In the genomic region with DNA sequence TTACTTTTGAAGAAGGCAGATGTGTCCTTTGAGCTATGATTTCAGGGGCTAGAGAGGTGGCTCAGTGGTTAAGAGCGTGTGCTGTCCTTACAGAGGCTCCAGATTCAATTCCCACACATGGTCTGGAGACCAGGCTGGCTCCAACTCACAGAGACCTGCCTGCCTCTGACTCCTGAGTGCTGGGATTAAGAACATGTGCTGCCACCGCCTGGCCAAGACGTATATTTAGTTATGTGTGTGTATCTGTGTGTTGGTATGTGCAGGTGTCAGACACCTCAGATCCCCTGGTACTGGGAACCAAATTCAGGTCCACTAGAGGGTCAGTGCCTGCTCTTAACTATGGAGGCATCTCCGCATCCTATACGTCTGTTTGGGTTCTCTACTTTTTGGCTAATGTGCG, we compare ENCODE assay signal across 25 mouse cellular contexts. TPM values are rescaled to one million over a fixed set of nuclear protein-coding genes. Genes with fewer than 3 reads are reported as not detected.
DNase-seq lines count a peak whose midpoint lies in the region; ATAC-seq and TF ChIP-seq lines count a peak whose summit lies in the region.
"Had no signal": no experiment of that assay in that cellular context is flagged by ENCODE, and none has a peak within 500 bp of the region (broad histone marks: within the 10 kb centered on the region; RNA-seq: fewer than 3 reads in every experiment).

No protein-coding gene starts in this region.

- DNase-seq in ES-CJ7 (ENCODE audit: low read depth, low spot score), result peak; percentile 69
- DNase-seq in Patski (ENCODE audit: low read depth, low spot score), result no peak
- peak; percentile 72 for DNase-seq in ZHBTc4 (ENCODE audit: low read depth, low spot score)
- no peak for DNase-seq in midbrain, embryonic 11.5 days (ENCODE audit: low spot score, missing footprints)
- no peak for DNase-seq in retina, embryonic 14.5 days (ENCODE audit: low spot score)
- DNase-seq in urinary bladder, adult 18-20 months (ENCODE audit: low spot score in 2 of 2), result no peak
- DNase-seq: adrenal gland, adult 2 months; adrenal gland, postnatal 10 days; adrenal gland, postnatal 25 days; B cell, adult 2 months; cerebellum, adult 11 months; cerebellum, adult 2 months; cerebellum, adult 9-10 months; cerebellum, postnatal 10 days; cerebellum, postnatal 25 days had no signal

- no peak overlapping the region for H3K4me3 ChIP-seq in E14TG2a.4 (replicated peaks; ENCODE audit: low read length)
- no peak overlapping the region for H3K4me3 ChIP-seq in liver, embryonic 12.5 days
- no peak overlapping the region for H3K4me3 ChIP-seq in midbrain, embryonic 11.5 days (ENCODE audit: low read depth, low read length)
- H3K4me3 ChIP-seq: embryonic facial prominence, embryonic 13.5 days; embryonic facial prominence, embryonic 15.5 days; erythroblast, embryonic 14.5 days; forebrain, embryonic 10.5 days; forebrain, embryonic 12.5 days had no signal

- H3K36me3 ChIP-seq in E14TG2a.4 (ENCODE audit: insufficient read depth, low read length), result no peaks in the 10 kb centered on the region
- no peaks in the 10 kb centered on the region for H3K36me3 ChIP-seq in liver, embryonic 12.5 days
- H3K36me3 ChIP-seq in midbrain, embryonic 11.5 days (ENCODE audit: control insufficient read depth, insufficient read depth, low read length), result no peaks in the 10 kb centered on the region
- H3K36me3 ChIP-seq: embryonic facial prominence, embryonic 13.5 days; embryonic facial prominence, embryonic 15.5 days; forebrain, embryonic 10.5 days; forebrain, embryonic 12.5 days had no signal

- peak; percentile 18 for TF ChIP-seq CTCF in E14TG2a.4 (conservative IDR thresholded peaks at IDR 0.05; ENCODE audit: low read length)
- peak; percentile 24 for TF ChIP-seq CTCF in Patski (IDR thresholded peaks at IDR 0.05)

- in situ Hi-C loops in Patski (cut with MboI; ENCODE audit: low pct_unique_long_range_greater_than_20kb), result no loop called here

- CTCF ChIA-PET in Patski (lab: Charles Lee), result no interaction called here

- no peak overlapping the region for H3K4me2 ChIP-seq in liver, embryonic 12.5 days
- H3K4me2 ChIP-seq in midbrain, embryonic 11.5 days, result no peak overlapping the region
- H3K4me2 ChIP-seq: embryonic facial prominence, embryonic 13.5 days; embryonic facial prominence, embryonic 15.5 days; forebrain, embryonic 12.5 days had no signal

- no peaks in the 10 kb centered on the region for H3K9me3 ChIP-seq in E14TG2a.4 (ENCODE audit: low read length)
- no peaks in the 10 kb centered on the region for H3K9me3 ChIP-seq in liver, embryonic 12.5 days (replicated peaks)
- no peaks in the 10 kb centered on the region for H3K9me3 ChIP-seq in midbrain, embryonic 11.5 days (ENCODE audit: control insufficient read depth, low read length)
- H3K9me3 ChIP-seq: embryonic facial prominence, embryonic 13.5 days; embryonic facial prominence, embryonic 15.5 days; forebrain, embryonic 10.5 days; forebrain, embryonic 12.5 days had no signal

- no peak overlapping the region for H3K27ac ChIP-seq in liver, embryonic 12.5 days
- no peak overlapping the region for H3K27ac ChIP-seq in midbrain, embryonic 11.5 days (ENCODE audit: low read depth, low read length)
- H3K27ac ChIP-seq: embryonic facial prominence, embryonic 13.5 days; embryonic facial prominence, embryonic 15.5 days; forebrain, embryonic 10.5 days; forebrain, embryonic 12.5 days had no signal

- no peak overlapping the region for H3K9ac ChIP-seq in liver, embryonic 12.5 days
- H3K9ac ChIP-seq in midbrain, embryonic 11.5 days (ENCODE audit: low read length), result no peak overlapping the region
- H3K9ac ChIP-seq: embryonic facial prominence, embryonic 13.5 days; embryonic facial prominence, embryonic 15.5 days; forebrain, embryonic 12.5 days had no signal

- WGBS in liver, embryonic 12.5 days (ENCODE audit: insufficient replicate concordance), result 72% methylated on average over 6 of the region's 6 CpGs
- WGBS in midbrain, embryonic 11.5 days, result 88% methylated on average over 6 of the region's 6 CpGs

- peaks cover 25% of the 10 kb centered on the region for H3K27me3 ChIP-seq in E14TG2a.4 (ENCODE audit: insufficient read depth, low read length)
- peaks cover 6% of the 10 kb centered on the region for H3K27me3 ChIP-seq in Patski
- H3K27me3 ChIP-seq in liver, embryonic 12.5 days (replicated peaks), result peaks cover 29% of the 10 kb centered on the region
- H3K27me3 ChIP-seq in midbrain, embryonic 11.5 days (ENCODE audit: control insufficient read depth, insufficient read depth, low read length), result peaks cover 1% of the 10 kb centered on the region

- peaks cover 11% of the 10 kb centered on the region for H3K4me1 ChIP-seq in E14TG2a.4 (replicated peaks; ENCODE audit: low read depth, low read length)
- H3K4me1 ChIP-seq in liver, embryonic 12.5 days, result peaks cover 9% of the 10 kb centered on the region; the same call in 1 of the 2 replicates
- H3K4me1 ChIP-seq in midbrain, embryonic 11.5 days (ENCODE audit: control insufficient read depth, insufficient read depth, low read length), result peaks cover 9% of the 10 kb centered on the region

- no peak for ATAC-seq in Patski
- ATAC-seq in liver, embryonic 12.5 days, result no peak
- ATAC-seq in midbrain, embryonic 11.5 days (ENCODE audit: low FRiP score), result no peak
- ATAC-seq: CD4-positive, CD25-positive, alpha-beta regulatory T cell, adult 4 months; forebrain, embryonic 14.5 days; forebrain, embryonic 16.5 days had no signal

- POLR2A ChIA-PET in Patski (lab: Charles Lee), result no interaction called here

RNA-seq across cellular contexts. Expression of a gene that starts 26.3 kb away (rescaled TPM):
- 5.3 TPM for polyA plus RNA-seq in Patski (2021)
- 0.48 and 0.71 TPM in 2 replicates for polyA plus RNA-seq in liver, embryonic 12.5 days (2016; fragmentation: Nextera tagmentation; extraction: Ambion mirVana)
- polyA plus RNA-seq in midbrain, embryonic 11.5 days (2014; fragmentation: Nextera tagmentation; extraction: Ambion mirVana), result 13.6 and 13.8 TPM in 2 replicates
- polyA plus RNA-seq: CD4-positive, CD25-positive, alpha-beta regulatory T cell, adult 4 months had no signal

RNA-seq across cellular contexts. Expression of a gene that starts 37.4 kb away (rescaled TPM):
- 41.4 TPM for polyA plus RNA-seq in Patski (2021)
- polyA plus RNA-seq in liver, embryonic 12.5 days (2016; fragmentation: Nextera tagmentation; extraction: Ambion mirVana), result 26.9 and 27.5 TPM in 2 replicates
- polyA plus RNA-seq in midbrain, embryonic 11.5 days (2014; fragmentation: Nextera tagmentation; extraction: Ambion mirVana), result 62.1 and 67.1 TPM in 2 replicates

Comparison
In these comparisons a context has a peak if more than half of its experiments do, and no peak if none do; other contexts are left out.
1. DNase-seq: peak in ES-CJ7 (single experiment) and ZHBTc4 (single experiment); none in Patski (single experiment), midbrain, embryonic 11.5 days (single experiment), retina, embryonic 14.5 days (single experiment) and urinary bladder, adult 18-20 months (0 of 2).